Comparison of ENCODE assay signal across 10 mouse cellular contexts in genomic region chr1:38248027-38248426, GRCm38 (mm10).
A peak's percentile ranks its signal among the peaks of the same experiment; 100 is the strongest.
DNase-seq lines count a peak whose midpoint lies in the region; ATAC-seq and TF ChIP-seq lines count a peak whose summit lies in the region.
"Had no signal": no experiment of that assay in that cellular context is flagged by ENCODE, and none has a peak within 500 bp of the region (broad histone marks: within the 10 kb centered on the region; RNA-seq: fewer than 3 reads in every experiment).

No protein-coding gene starts in this region.

- H3K4me1 ChIP-seq in forebrain, postnatal 0 days (ENCODE audit: insufficient read depth), result 0 out of 2 replicates have a peak, but pooled peaks cover 4% of the 10 kb centered on the region
- H3K4me1 ChIP-seq in midbrain, postnatal 0 days (ENCODE audit: insufficient read depth, low read length), result no peaks in the 10 kb centered on the region

- H3K9me3 ChIP-seq in forebrain, postnatal 0 days (ENCODE audit: low read length), result no peaks in the 10 kb centered on the region
- no peaks in the 10 kb centered on the region for H3K9me3 ChIP-seq in midbrain, postnatal 0 days (ENCODE audit: low read length)

- H3K4me2 ChIP-seq in forebrain, postnatal 0 days (ENCODE audit: low read depth), result no peak overlapping the region
- H3K4me2 ChIP-seq in midbrain, postnatal 0 days (ENCODE audit: low read depth, low read length, poor library complexity, severe bottlenecking), result no peak overlapping the region

- WGBS in forebrain, postnatal 0 days, result 60% methylated on average over 9 of the region's 9 CpGs
- 46% methylated on average over 9 of the region's 9 CpGs for WGBS in midbrain, postnatal 0 days

- H3K27me3 ChIP-seq in forebrain, postnatal 0 days (ENCODE audit: insufficient read depth, low read length), result no peaks in the 10 kb centered on the region
- no peaks in the 10 kb centered on the region for H3K27me3 ChIP-seq in midbrain, postnatal 0 days (ENCODE audit: insufficient read depth, low read length)

- no peak for ATAC-seq in forebrain, postnatal 0 days
- ATAC-seq in midbrain, postnatal 0 days (ENCODE audit: low FRiP score), result no peak

- no peak for TF ChIP-seq CTCF in forebrain, postnatal 0 days (IDR thresholded peaks at IDR 0.05; ENCODE audit: low read depth)
- no peak for TF ChIP-seq CTCF in midbrain, postnatal 0 days (IDR thresholded peaks at IDR 0.05)

- peak overlapping the region; percentile 35; the same call in 1 of the 2 replicates for H3K27ac ChIP-seq in forebrain, postnatal 0 days (ENCODE audit: low read depth, low read length)
- no peak overlapping the region for H3K27ac ChIP-seq in midbrain, postnatal 0 days (ENCODE audit: low read depth, low read length)
- H3K27ac ChIP-seq: gastrocnemius, adult 2 months had no signal

- peak; percentile 67 to 80 for DNase-seq in adrenal gland, adult (ENCODE audit: inconsistent age in 2 of 2, low spot score in 1 of 2)
- no peak for DNase-seq in adrenal gland, postnatal 4 days (ENCODE audit: low spot score in 2 of 2)
- DNase-seq in kidney, postnatal 10 days, result peak; percentile 53
- no peak for DNase-seq in kidney, adult 18-20 months
- DNase-seq in forebrain, postnatal 0 days, result no peak
- DNase-seq in midbrain, postnatal 0 days (ENCODE audit: low spot score), result peak; percentile 40
- no peak for DNase-seq in T-cell, adult 2 months (ENCODE audit: low spot score)
- DNase-seq in c-Kit-positive CD71-positive TER-119-positive erythroid progenitor cells, embryonic 14.5 days (ENCODE audit: low spot score), result no peak
- DNase-seq: gastrocnemius, adult 2 months; lung, adult 2 months had no signal

- H3K4me3 ChIP-seq in forebrain, postnatal 0 days (ENCODE audit: low read depth, low read length), result no peak overlapping the region
- no peak overlapping the region for H3K4me3 ChIP-seq in midbrain, postnatal 0 days (ENCODE audit: low read depth, low read length)
- H3K4me3 ChIP-seq: gastrocnemius, adult 2 months had no signal

- no peak overlapping the region for H3K9ac ChIP-seq in forebrain, postnatal 0 days
- H3K9ac ChIP-seq in midbrain, postnatal 0 days (replicated peaks; ENCODE audit: low read length, poor library complexity, severe bottlenecking), result no peak overlapping the region

- 0 out of 2 replicates have a peak, but pooled peaks cover 4% of the 10 kb centered on the region for H3K36me3 ChIP-seq in forebrain, postnatal 0 days (ENCODE audit: insufficient read depth)
- H3K36me3 ChIP-seq in midbrain, postnatal 0 days (ENCODE audit: insufficient read depth, low read length), result no peaks in the 10 kb centered on the region

Comparison
In these comparisons a context has a peak if more than half of its experiments do, and no peak if none do; other contexts are left out.
1. DNase-seq: peak in adrenal gland, adult (2 of 2), kidney, postnatal 10 days (single experiment) and midbrain, postnatal 0 days (single experiment); none in adrenal gland, postnatal 4 days (0 of 2), kidney, adult 18-20 months (single experiment), forebrain, postnatal 0 days (single experiment), T-cell, adult 2 months (single experiment) and c-Kit-positive CD71-positive TER-119-positive erythroid progenitor cells, embryonic 14.5 days (single experiment).